Mouse (Mus musculus) embryonic facial prominence, embryonic 15.5 days (tissue): ENCODE results near the gene Hist2h2ac. TPM values are rescaled to one million over a fixed set of nuclear protein-coding genes. Genes with fewer than 3 reads are reported as not detected.
"Not testable (repeated sequence)": the region's sequence is repeated elsewhere in the genome, so short reads cannot be mapped to it uniquely, and the experiment has no call there.

Experiments
- ATAC-seq: fragments of 200-750 bp; cut with Nextera tagmentation; 2 replicates; pipeline ENCODE4 v1.8.0; 2017; ENCODE audit warnings: low read depth, moderate TSS enrichment; ENCODE audit not compliant: insufficient number of reproducible peaks, low FRiP score, low TSS enrichment
- H3K27ac ChIP-seq: fragments of 300-500 bp; sonication (generic); replicated peaks from 2 replicates; pipeline ENCODE4 v1.5.1; 2015; ENCODE audit warnings: mild to moderate bottlenecking, inconsistent platforms
- H3K27me3 ChIP-seq: fragments of 300-500 bp; sonication (generic); 2 replicates; pipeline ENCODE4 v1.6.1; 2015; ENCODE audit warnings: inconsistent platforms
- H3K36me3 ChIP-seq: fragments of 300-500 bp; sonication (generic); 2 replicates; pipeline ENCODE4 v1.6.1; 2015; ENCODE audit warnings: mild to moderate bottlenecking, inconsistent platforms
- H3K4me1 ChIP-seq: fragments of 300-500 bp; sonication (generic); 2 replicates; pipeline ENCODE4 v1.6.1; 2015; ENCODE audit warnings: inconsistent platforms
- H3K4me2 ChIP-seq: fragments of 300-500 bp; sonication (generic); replicated peaks from 2 replicates; pipeline ENCODE4 v1.6.1; 2015; ENCODE audit warnings: mild to moderate bottlenecking, inconsistent platforms
- H3K4me3 ChIP-seq: fragments of 300-500 bp; sonication (generic); replicated peaks from 2 replicates; pipeline ENCODE4 v1.5.1; 2015; ENCODE audit warnings: mild to moderate bottlenecking, inconsistent platforms
- H3K9ac ChIP-seq: fragments of 300-500 bp; sonication (generic); 2 replicates; pipeline ENCODE4 v1.6.1; 2015; ENCODE audit warnings: inconsistent platforms
- H3K9me3 ChIP-seq: fragments of 300-500 bp; sonication (generic); replicated peaks from 2 replicates; pipeline ENCODE4 v1.6.1; 2016; ENCODE audit warnings: inconsistent platforms
- WGBS: fragments of 180-500 bp; shearing (Covaris S2); methylation state at CpG from one replicate; pipeline ENCODE4 v1.1.7; 2015; 5-methylcytosine and 5-hydroxymethylcytosine counted together
- polyA plus RNA-seq: library from polyadenylated mRNA; unstranded; fragments of >200 nt; fragmentation: Nextera tagmentation; extraction: Ambion mirVana; gene quantifications from 2 replicates; pipeline ENCODE4 v1.2.1, GENCODE M21; 2015

Gene Hist2h2ac
- polyA plus RNA-seq, 1 experiment from 2014 or later: 5.8 TPM

- no peak for ATAC-seq
- H3K4me3 ChIP-seq: peak overlapping the region; percentile 65
- peak overlapping the region; percentile 100 for H3K27ac ChIP-seq
- no peaks in the 10 kb centered on the region for H3K9me3 ChIP-seq
- H3K9ac ChIP-seq: peak overlapping the region; percentile 52
- H3K27me3 ChIP-seq: no peaks in the 10 kb centered on the region
- H3K4me1 ChIP-seq: peaks cover 31% of the 10 kb centered on the region
- H3K36me3 ChIP-seq: no peaks in the 10 kb centered on the region
- H3K4me2 ChIP-seq: peak overlapping the region; percentile 69
- WGBS: 20% methylated on average over 9 of the region's 9 CpGs
Observed at GRCm38 (mm10) chr3:96221640-96222038, 959 bp upstream of the Hist2h2ac start.

DNA sequence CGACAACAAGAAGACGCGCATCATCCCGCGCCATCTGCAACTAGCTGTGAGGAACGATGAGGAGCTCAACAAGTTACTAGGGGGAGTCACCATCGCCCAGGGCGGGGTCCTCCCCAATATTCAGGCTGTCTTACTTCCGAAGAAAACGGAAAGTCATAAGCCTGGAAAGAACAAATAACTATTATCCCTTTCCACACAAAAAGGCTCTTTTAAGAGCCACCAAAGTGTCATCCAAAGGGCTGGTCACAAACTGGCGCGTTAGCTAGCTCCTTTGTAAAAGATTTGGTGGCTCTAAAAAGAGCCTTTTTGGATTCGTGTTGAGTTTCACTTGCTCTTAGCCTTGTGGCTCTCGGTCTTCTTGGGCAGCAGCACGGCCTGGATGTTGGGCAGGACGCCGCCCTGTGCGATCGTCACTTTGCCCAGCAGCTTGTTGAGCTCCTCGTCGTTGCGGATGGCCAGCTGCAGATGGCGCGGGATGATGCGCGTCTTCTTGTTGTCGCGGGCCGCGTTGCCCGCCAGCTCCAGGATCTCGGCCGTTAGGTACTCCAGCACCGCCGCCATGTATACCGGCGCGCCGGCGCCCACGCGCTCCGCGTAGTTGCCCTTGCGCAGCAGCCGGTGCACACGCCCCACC, 432 bp downstream of the Hist2h2ac start:
- peak overlapping the region; percentile 76 for H3K9ac ChIP-seq
- 0 out of 2 replicates have a peak, but pooled peaks have one; percentile 0 for ATAC-seq
- WGBS: under 1% methylated on average over 41 of the region's 47 CpGs
- H3K27me3 ChIP-seq, H3K9me3 ChIP-seq, H3K36me3 ChIP-seq: not testable (repeated sequence)
- peak overlapping the region; percentile 69 for H3K4me2 ChIP-seq
- H3K4me1 ChIP-seq: peaks cover 31% of the 10 kb centered on the region
- peak overlapping the region; percentile 65 for H3K4me3 ChIP-seq
- peak overlapping the region; percentile 100 for H3K27ac ChIP-seq

DNA sequence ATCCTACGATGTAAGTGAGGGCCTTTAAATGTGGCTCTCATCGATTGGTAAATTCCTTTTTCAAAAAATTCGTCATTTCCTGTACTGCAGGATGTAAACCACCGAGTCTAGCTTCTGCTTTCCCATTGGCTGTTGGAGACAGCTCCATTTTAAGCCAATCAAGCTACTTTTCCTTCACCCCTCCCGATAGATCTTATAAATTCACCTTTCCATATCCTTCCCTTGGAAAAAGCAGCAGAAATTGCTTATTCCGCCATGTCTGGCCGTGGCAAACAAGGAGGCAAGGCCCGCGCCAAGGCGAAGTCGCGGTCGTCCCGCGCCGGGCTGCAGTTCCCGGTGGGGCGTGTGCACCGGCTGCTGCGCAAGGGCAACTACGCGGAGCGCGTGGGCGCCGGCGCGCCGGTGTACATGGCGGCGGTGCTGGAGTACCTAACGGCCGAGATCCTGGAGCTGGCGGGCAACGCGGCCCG, 984 bp downstream of the Hist2h2ac start, which contains the start of the genes Bola1 and Hist2h2ab:
Bola1 (minus strand) TSS at position 49 of the 470 bp plus-strand sequence.
Hist2h2ab (plus strand) TSS at position 205 of the 470 bp plus-strand sequence.
- peak within 1 kb of the TSS; percentile 76 for H3K9ac ChIP-seq
- peak within 1 kb of the TSS; percentile 65 for H3K4me3 ChIP-seq
- H3K36me3 ChIP-seq: no peaks in the 10 kb centered on the region
- no peaks in the 10 kb centered on the region for H3K9me3 ChIP-seq
- peaks cover 31% of the 10 kb centered on the region for H3K4me1 ChIP-seq
- peak within 1 kb of the TSS; percentile 100 for H3K27ac ChIP-seq
- peak within 1 kb of the TSS; percentile 69 for H3K4me2 ChIP-seq
- peak; percentile 87 for ATAC-seq
- under 1% methylated on average over 34 of the region's 37 CpGs for WGBS
- H3K27me3 ChIP-seq: no peaks in the 10 kb centered on the region

DNA sequence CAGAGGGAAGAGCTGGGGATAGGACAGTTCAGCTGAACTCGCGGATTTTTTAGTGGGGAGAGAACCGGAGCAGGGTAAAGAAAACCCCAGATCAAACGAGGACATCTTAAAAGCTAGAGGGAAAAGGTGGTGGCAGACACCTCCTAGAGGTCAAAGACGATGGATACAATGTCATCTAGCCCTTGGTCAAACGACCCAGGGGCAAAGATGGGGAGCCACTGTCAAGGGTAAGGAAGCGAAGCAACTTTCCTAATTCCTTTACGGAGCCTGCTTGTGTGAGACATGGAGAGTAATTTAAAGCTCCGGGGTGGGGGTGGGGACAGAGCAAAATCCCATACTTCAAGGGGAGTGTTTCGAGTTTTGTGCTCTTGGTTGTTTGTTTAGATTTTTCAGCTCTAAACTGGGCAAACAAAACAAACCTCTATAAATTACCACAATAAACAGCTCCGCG, 1.5 kb downstream of the Hist2h2ac start:
- Histone ChIP-seq H3K9me3 (no peaks in the 10 kb centered on the region), H3K4me3 (peak overlapping the region; percentile 65), H3K36me3 (no peaks in the 10 kb centered on the region), H3K27ac (peak overlapping the region; percentile 100), H3K4me2 (peak overlapping the region; percentile 69), H3K9ac (peak overlapping the region; percentile 76), H3K4me1 (peaks cover 31% of the 10 kb centered on the region), H3K27me3 (no peaks in the 10 kb centered on the region)
- under 1% methylated on average over 12 of the region's 12 CpGs for WGBS
- ATAC-seq: no peak

- H3K9ac ChIP-seq: no peak overlapping the region
- no peak overlapping the region for H3K4me2 ChIP-seq
- 0 out of 2 replicates have a peak, but pooled peaks cover 4% of the 10 kb centered on the region for H3K4me1 ChIP-seq
- 21% methylated on average over 15 of the region's 15 CpGs for WGBS
- no peak overlapping the region for H3K27ac ChIP-seq
- H3K36me3 ChIP-seq: no peaks in the 10 kb centered on the region
- H3K9me3 ChIP-seq: no peaks in the 10 kb centered on the region
- H3K4me3 ChIP-seq: no peak overlapping the region
- no peaks in the 10 kb centered on the region for H3K27me3 ChIP-seq
- no peak for ATAC-seq
Observed at GRCm38 (mm10) chr3:96209242-96209641, 11.4 kb downstream of the Hist2h2ac start.

GRCm38 (mm10) chr3:96207819-96208218, 12.9 kb downstream of the Hist2h2ac start:
- no peaks in the 10 kb centered on the region for H3K27me3 ChIP-seq
- H3K36me3 ChIP-seq: no peaks in the 10 kb centered on the region
- no peak overlapping the region for H3K4me3 ChIP-seq
- no peak for ATAC-seq
- H3K9ac ChIP-seq: no peak overlapping the region
- 0 out of 2 replicates have a peak, but pooled peaks cover 4% of the 10 kb centered on the region for H3K4me1 ChIP-seq
- WGBS: 69% methylated on average over 3 of the region's 3 CpGs
- H3K4me2 ChIP-seq: no peak overlapping the region
- H3K27ac ChIP-seq: no peak overlapping the region
- no peaks in the 10 kb centered on the region for H3K9me3 ChIP-seq

DNA sequence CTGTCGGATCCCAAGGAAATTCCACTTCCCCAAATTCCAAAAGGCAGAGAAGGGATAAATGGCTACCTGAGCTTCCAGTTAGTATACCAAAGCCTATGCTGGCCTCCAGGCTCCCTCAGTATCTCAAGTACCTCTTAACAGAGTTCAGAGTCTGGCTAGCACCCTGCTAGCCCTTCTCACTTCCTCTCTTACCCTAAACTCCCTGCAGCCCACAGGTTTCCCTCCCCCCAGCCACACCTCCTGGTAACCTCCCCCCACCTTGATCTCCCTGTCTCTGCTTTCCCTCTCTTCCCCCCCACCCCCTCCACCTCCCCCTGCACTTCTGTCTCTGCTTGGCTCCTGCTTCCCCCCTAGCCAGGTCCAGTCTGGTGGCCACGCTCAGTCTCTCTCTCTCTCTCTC, 20.9 kb downstream of the Hist2h2ac start:
- Histone ChIP-seq H3K9ac (no peak overlapping the region), H3K27ac (no peak overlapping the region), H3K4me2 (no peak overlapping the region), H3K4me1 (peaks cover 14% of the 10 kb centered on the region), H3K9me3 (no peaks in the 10 kb centered on the region), H3K36me3 (no peaks in the 10 kb centered on the region), H3K27me3 (no peaks in the 10 kb centered on the region), H3K4me3 (no peak overlapping the region)
- no peak for ATAC-seq
- WGBS: 44% methylated on average over 2 of the region's 2 CpGs

DNA sequence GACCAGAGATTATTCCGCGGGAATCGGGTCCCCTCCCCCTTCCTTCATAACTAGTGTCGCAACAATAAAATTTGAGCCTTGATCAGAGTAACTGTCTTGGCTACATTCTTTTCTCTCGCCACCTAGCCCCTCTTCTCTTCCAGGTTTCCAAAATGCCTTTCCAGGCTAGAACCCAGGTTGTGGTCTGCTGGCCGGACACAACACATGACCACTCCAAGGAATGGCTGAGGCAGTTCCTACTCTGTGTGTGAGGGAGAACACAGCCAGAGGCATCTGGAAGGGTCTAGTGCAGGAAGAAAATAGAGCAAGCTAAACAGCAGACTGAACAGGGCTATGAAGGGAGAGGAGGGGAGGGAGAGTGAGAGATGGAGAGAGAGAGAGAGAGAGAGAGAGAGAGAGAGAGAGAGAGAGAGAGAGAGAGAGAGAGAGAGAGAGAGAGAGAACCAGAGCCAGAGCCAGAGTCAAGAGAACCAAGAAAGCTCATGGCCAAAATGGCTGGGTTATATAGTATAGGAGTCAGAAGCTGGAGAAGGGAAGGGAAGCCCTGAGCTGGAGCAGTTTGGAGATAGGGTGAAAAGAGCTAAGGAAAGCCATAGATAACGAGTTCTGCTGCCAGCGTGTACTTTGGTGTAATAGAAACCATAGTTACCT, 22.0 kb downstream of the Hist2h2ac start:
- H3K27ac ChIP-seq, H3K4me3 ChIP-seq, H3K27me3 ChIP-seq, ATAC-seq, H3K36me3 ChIP-seq, H3K4me2 ChIP-seq, H3K9me3 ChIP-seq, H3K9ac ChIP-seq: not testable (repeated sequence)
- peaks cover 14% of the 10 kb centered on the region for H3K4me1 ChIP-seq
- 43% methylated on average over 5 of the region's 8 CpGs for WGBS

DNA sequence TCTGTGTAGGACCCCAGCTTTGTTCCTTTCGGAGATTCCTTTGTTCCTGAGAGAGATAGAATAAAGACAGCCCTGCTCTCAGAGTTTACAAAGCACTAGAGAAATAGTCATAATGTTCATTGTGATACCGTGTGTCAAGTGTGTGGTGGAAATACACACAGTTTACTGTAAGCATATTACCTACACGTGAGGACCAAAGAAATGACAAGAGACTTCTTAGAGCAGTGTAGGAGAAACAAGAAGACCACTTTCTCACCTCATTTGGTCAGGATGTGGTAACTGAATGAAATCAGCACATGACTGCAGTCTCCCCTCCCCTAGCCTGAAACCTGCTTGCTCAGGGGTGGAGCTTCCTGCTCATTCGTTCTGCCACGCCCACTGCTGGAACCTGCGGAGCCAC, 22.5 kb downstream of the Hist2h2ac start:
- Histone ChIP-seq H3K27ac (peak overlapping the region; percentile 39; the same call in 1 of the 2 replicates), H3K9me3 (no peaks in the 10 kb centered on the region), H3K27me3 (no peaks in the 10 kb centered on the region), H3K9ac (no peak overlapping the region), H3K4me2 (peak overlapping the region; percentile 88), H3K4me1 (peaks cover 14% of the 10 kb centered on the region), H3K36me3 (no peaks in the 10 kb centered on the region; the same call in 1 of the 2 replicates), H3K4me3 (peak overlapping the region; percentile 75)
- no peak for ATAC-seq
- WGBS: 11% methylated on average over 6 of the region's 6 CpGs

GRCm38 (mm10) chr3:96197129-96197749, 23.4 kb downstream of the Hist2h2ac start:
- Histone ChIP-seq H3K27ac (peak overlapping the region; percentile 97), H3K4me2 (peak overlapping the region; percentile 88)

More at GRCm38 (mm10) chr3:96197129-96197749, 23.4 kb downstream of the Hist2h2ac start:
- under 1% methylated on average over 50 of the region's 50 CpGs for WGBS
- ATAC-seq: peak; percentile 96
- Histone ChIP-seq H3K27me3 (no peaks in the 10 kb centered on the region), H3K4me1 (peaks cover 14% of the 10 kb centered on the region), H3K36me3 (peaks cover under 1% of the 10 kb centered on the region; the same call in 1 of the 2 replicates), H3K4me3 (peak overlapping the region; percentile 75), H3K9me3 (no peaks in the 10 kb centered on the region), H3K9ac (peak overlapping the region; percentile 75)
